Mouse (Mus musculus): ENCODE results near the gene Atl1.

The Atl1 gene

DNA sequence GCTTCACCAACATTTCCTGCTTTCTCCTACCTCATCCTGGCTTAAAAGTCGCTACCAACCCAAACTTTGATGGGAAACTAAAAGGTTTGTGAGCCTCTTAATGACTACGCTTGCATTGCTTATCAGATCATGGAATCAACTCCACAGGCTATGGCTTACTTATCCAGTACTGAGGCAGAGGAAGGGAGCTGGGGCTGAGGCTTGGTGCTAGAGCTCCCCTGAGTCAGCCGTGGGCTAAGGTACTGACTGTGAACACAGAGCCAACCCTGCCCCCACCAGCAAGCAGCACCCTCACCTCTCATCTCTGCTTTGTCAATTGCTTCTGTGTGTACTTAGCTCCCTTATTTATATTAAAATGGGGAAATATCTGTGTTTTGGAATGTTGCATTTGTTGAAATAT lies 55.1 kb downstream of the Atl1 start:
- DNase-seq, result no peak

- DNase-seq, result no peak
Observed at GRCm38 (mm10) chr12:69957378-69957777, 65.0 kb downstream of the Atl1 start.

- DNase-seq, result peak; percentile 79
Observed at GRCm38 (mm10) chr12:69962468-69962867, 70.1 kb downstream of the Atl1 start.

GRCm38 (mm10) chr12:69963141-69963540 lies 70.7 kb downstream of the Atl1 start:
- DNase-seq, result peak; percentile 10

DNA sequence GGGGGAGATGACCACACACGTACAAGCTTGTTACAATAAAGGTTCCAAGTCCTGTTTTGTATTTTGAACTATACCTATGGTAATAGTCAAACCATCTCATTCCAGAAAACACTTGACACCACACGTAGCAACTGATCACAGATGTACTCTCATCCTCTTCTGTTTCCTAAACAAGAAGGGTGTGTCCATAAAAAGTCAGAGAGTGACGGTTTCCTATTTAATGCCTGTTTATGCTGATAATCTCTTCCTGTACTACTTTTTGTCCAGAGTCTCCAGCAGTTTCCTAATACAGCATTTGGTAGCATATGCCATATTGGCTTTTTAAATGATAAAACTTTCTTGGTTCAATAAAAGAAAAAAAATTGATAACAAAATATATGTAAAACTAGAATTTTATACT lies 73.2 kb downstream of the Atl1 start:
- no peak for DNase-seq

- DNase-seq, result no peak
Observed at GRCm38 (mm10) chr12:69966071-69966470, 73.7 kb downstream of the Atl1 start.

DNA sequence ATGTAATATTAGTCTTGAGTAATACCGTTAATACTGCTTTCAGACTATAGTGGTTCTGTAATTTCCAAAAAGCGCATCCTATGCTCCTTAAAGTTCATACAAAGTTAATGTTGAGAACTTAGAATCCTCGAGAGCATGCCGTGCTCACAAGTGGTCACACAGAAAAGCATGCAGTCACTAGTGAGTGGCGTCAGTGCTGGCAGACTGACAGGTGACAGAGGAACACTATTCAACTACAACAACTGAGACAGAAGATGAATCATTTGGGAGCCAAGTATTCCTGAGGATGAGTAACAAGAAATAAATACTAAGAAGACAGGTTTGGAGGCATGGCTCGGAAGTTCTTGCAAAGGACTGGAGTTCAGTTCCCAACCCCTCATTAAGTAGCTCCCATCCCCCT lies 74.7 kb downstream of the Atl1 start:
- no peak for DNase-seq

DNA sequence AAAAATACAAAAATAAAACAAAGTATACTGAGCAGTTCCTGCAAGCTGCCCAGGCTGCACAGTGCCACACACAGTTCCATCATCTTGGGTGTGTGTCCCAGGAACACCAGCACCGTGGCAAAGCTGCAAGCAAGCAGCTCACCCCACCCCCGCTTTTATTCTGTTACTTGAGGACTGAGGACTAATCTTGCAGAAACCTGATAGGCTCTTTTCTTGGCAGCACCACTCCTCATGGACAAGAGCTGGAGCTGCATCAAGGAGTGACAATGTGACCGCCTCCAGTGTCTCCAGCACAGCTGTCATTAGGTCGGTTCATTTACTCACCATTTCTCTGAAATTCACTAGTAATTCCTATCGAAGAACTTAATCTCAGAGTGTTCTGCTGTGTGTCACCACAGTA lies 75.7 kb downstream of the Atl1 start:
- DNase-seq, result no peak

- no peak for DNase-seq
Observed at GRCm38 (mm10) chr12:69973666-69974065, 81.3 kb downstream of the Atl1 start.

GRCm38 (mm10) chr12:69976688-69977087 lies 84.3 kb downstream of the Atl1 start:
- DNase-seq, result no peak

- no peak for DNase-seq
Observed at GRCm38 (mm10) chr12:69977376-69977998, 85.1 kb downstream of the Atl1 start.

DNA sequence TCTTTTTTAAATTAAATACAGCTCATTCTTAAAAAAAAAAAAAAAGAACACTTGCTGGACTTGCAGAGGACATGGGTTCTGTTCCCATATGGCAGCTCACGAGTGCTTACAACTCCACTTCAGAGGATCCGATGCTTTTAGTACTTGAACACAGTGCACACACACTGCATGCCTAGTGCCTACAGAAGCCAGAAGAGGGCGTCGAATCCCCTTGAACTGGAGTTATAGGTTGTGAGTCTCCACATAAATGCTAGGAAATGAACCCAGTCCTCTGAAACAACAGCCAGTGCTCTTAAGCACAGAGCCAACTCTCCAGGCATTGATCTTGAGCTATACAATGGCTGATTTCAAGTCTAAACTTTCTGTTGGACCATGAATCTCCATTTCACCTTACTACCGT lies 90.5 kb downstream of the Atl1 start:
- DNase-seq, result peak; percentile 63

DNA sequence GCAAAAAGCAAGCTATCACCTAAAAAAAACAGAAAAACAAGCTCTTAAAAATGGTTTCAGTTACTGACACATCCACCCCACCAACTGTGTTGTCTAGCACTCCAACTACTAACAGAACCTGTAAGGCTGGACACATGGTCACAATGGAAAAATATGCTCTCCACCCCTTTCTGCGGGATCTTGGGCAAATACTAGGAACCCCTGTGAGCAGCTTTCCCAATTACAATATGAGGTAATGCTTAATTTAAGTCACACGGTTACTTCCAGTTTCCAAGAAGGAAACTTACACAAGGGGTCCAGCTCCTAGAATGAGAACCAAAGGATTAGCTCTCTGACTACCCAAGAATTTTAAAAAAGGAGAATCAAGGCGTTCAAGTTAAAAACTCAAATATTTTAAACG lies 93.1 kb downstream of the Atl1 start:
- DNase-seq, result no peak

- no peak for DNase-seq
Observed at GRCm38 (mm10) chr12:69986241-69986762, 93.9 kb downstream of the Atl1 start.

GRCm38 (mm10) chr12:69986786-69987497 lies 94.5 kb downstream of the Atl1 start, which contains the start of gene Sav1:
Gene Sav1 (minus strand): TSS chr12:69987002.
- DNase-seq, result peak; percentile 73

DNA sequence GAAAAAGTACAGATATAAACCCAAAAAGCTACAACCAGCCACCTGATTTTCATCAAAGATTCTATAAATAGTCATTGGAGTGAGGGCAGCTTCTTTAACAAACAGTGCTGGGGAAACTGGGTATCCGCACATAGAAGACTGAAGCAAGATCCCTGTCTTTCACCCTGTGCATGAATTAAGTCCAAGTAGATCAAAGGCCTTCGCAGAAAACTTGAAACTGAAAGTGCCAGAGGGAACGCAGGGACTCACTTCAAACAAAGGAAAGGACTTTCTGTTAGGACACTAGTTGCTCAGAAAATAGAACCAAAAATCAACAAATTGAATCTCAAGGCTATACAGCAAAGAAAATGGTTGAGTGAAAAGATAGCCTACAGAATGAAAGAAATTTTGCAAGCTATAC lies 103.0 kb downstream of the Atl1 start:
- DNase-seq, result no peak

GRCm38 (mm10) chr12:69998186-69998983 lies 106.0 kb downstream of the Atl1 start:
- DNase-seq, result no peak

DNA sequence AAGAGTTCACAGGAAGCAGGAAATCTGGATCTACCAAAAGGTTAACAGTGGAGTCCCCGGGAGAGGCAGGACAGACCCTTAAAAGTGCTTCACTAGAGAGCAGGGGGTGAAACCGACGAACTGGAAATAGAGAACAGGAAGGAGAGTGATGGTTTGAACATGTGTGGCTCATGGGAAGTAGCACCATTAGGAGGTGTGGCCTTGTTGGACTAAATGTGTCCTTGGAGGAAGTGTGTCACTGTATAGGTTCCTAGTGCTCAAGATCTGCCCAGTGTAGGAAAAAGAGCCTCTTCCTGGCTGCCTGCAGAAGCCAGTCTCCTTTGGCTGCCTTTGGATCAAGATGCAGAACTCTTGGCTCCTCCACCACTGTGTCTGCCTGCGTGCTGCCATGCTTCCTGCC lies 112.7 kb downstream of the Atl1 start:
- DNase-seq, result no peak

- DNase-seq, result no peak
Observed at GRCm38 (mm10) chr12:70010356-70010755, 117.9 kb downstream of the Atl1 start.

DNA sequence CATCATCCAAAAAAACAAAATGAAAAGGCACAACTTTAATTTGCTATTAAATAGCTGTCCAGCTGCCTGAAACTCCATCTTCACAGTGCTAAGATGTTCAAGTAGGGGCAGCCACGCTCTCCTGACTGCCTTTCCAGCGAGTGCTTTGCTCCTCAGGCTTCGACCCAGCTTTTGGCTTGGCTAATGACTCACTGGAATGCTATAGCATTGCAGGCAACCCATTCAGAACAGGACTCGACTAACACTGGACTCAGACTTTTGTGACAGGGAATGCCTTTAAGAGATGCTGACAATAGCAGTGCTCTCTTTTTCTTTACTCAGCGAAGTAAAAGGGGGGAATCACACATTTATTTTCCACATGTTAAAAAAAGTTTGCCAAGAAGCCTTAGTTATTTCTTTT lies 119.3 kb downstream of the Atl1 start:
- DNase-seq, result no peak

DNA sequence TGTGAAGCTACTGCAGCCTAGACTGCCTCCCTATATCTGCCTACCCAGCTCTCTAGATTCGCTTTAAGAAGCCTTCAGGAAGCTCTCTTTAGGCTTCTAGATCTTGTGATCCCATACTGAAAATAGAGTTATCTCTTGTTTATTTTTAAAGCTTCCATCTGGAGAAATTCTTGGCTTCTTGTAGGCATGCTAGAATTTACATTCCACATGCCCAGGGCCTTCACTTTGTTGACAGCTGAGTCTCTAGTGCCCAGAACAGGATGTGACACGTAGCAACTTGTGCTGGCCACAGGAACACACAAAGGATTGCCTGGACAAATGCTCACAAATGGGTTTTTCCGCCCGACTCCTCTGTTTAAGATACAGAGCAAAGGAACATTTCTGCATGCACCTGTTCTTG lies 123.5 kb downstream of the Atl1 start:
- no peak for DNase-seq

Data from thymus, postnatal 4 days (tissue).